Mouse (Mus musculus) spleen, adult 2 months (tissue): ENCODE data around the gene Uri1. TPM values are rescaled to one million over a fixed set of nuclear protein-coding genes. Genes with fewer than 3 reads are reported as not detected.

Experiments used
- DNase-seq, 2 experiments: peaks; one replicate each; pipeline versions ENCODE4 v3.0.0 to v3.0.0-alpha.2; 2012 to 2021; ENCODE audit warnings: low spot score in 2 of 2, low read depth in 1 of 2
- H3K27ac ChIP-seq: fragments of 200-500 bp; 2 replicates; pipeline ENCODE4 v1.5.1; 2012; ENCODE audit warnings: low read length, inconsistent platforms; ENCODE audit not compliant: insufficient read depth
- H3K27me3 ChIP-seq: fragments of 200-500 bp; 2 replicates; pipeline ENCODE4 v1.6.1; 2012; ENCODE audit warnings: mild to moderate bottlenecking, moderate library complexity, low read length, inconsistent platforms; ENCODE audit not compliant: control insufficient read depth, insufficient read depth
- H3K36me3 ChIP-seq: fragments of 200-500 bp; 2 replicates; pipeline ENCODE4 v1.6.1; 2012; ENCODE audit warnings: mild to moderate bottlenecking, low read length, inconsistent platforms; ENCODE audit not compliant: control insufficient read depth, insufficient read depth
- H3K4me1 ChIP-seq: fragments of 200-500 bp; 2 replicates; pipeline ENCODE4 v1.6.1; 2011; ENCODE audit warnings: inconsistent platforms; ENCODE audit not compliant: control insufficient read depth, insufficient read depth, insufficient read length
- H3K4me3 ChIP-seq: fragments of 200-500 bp; 2 replicates; pipeline ENCODE4 v1.5.1; 2011; ENCODE audit warnings: mild to moderate bottlenecking, inconsistent platforms; ENCODE audit not compliant: insufficient read depth, insufficient read length; ENCODE audit errors: extremely low read depth
- CTCF ChIP-seq: fragments of 200-500 bp; IDR thresholded peaks from 2 replicates; pipeline ENCODE4 v1.5.1; 2011; ENCODE audit warnings: mild to moderate bottlenecking, inconsistent platforms; ENCODE audit not compliant: insufficient read depth, insufficient read length, insufficient replicate concordance; ENCODE audit errors: extremely low read depth
- POLR2A ChIP-seq: fragments of 200-500 bp; IDR thresholded peaks from 2 replicates; pipeline ENCODE4 v1.6.1; 2011; ENCODE audit warnings: low read depth, low read length, inconsistent platforms
- WGBS: fragments of 180-500 bp; shearing (Covaris S2); methylation state at CpG from one replicate; pipeline ENCODE4 v1.1.7; 2018; 5-methylcytosine and 5-hydroxymethylcytosine counted together
- polyA plus RNA-seq: library from polyadenylated mRNA; depleted of rRNA; stranded (reverse); fragments of >200 nt; gene quantifications from 2 replicates; pipeline ENCODE4 v1.2.3, GENCODE M21; 2012

Uri1 gene
- polyA plus RNA-seq, 1 experiment: 5.3 TPM

- no peak overlapping the region for H3K27ac ChIP-seq
- peaks cover 2% of the 10 kb centered on the region; the same call in 1 of the 2 replicates for H3K4me1 ChIP-seq
- 88% methylated on average over 9 of the region's 9 CpGs for WGBS
- H3K4me3 ChIP-seq: no peak overlapping the region
- H3K36me3 ChIP-seq: peaks cover 3% of the 10 kb centered on the region; the same call in 1 of the 2 replicates
- TF ChIP-seq POLR2A (no peak), CTCF (no peak)
- H3K27me3 ChIP-seq: no peaks in the 10 kb centered on the region
- DNase-seq: no peak
These were observed 50.8 kb downstream of the Uri1 start for GRCm38 (mm10) chr7:37972571-37972970.

- WGBS: 96% methylated on average over 17 of the region's 17 CpGs
- no peak for DNase-seq
- H3K27ac ChIP-seq: no peak overlapping the region
- H3K4me3 ChIP-seq: no peak overlapping the region
- H3K27me3 ChIP-seq: no peaks in the 10 kb centered on the region
- TF ChIP-seq CTCF: no peak
- TF ChIP-seq POLR2A: no peak
- no peaks in the 10 kb centered on the region for H3K4me1 ChIP-seq
- peaks cover 31% of the 10 kb centered on the region for H3K36me3 ChIP-seq
These were observed 61.0 kb downstream of the Uri1 start for GRCm38 (mm10) chr7:37962326-37962725.

GRCm38 (mm10) chr7:37961247-37961646, 62.1 kb downstream of the Uri1 start:
- peaks cover 36% of the 10 kb centered on the region for H3K36me3 ChIP-seq
- TF ChIP-seq CTCF (no peak), POLR2A (no peak)
- no peaks in the 10 kb centered on the region for H3K4me1 ChIP-seq
- H3K27me3 ChIP-seq: no peaks in the 10 kb centered on the region
- no peak overlapping the region for H3K27ac ChIP-seq
- H3K4me3 ChIP-seq: no peak overlapping the region
- 92% methylated on average over 11 of the region's 11 CpGs for WGBS
- DNase-seq: no peak

- no peak overlapping the region for H3K4me3 ChIP-seq
- TF ChIP-seq POLR2A (no peak), CTCF (no peak)
- no peaks in the 10 kb centered on the region for H3K4me1 ChIP-seq
- peaks cover 10% of the 10 kb centered on the region for H3K36me3 ChIP-seq
- no peak for DNase-seq
- WGBS: 91% methylated on average over 9 of the region's 9 CpGs
- no peak overlapping the region for H3K27ac ChIP-seq
- H3K27me3 ChIP-seq: no peaks in the 10 kb centered on the region
These were observed 71.5 kb downstream of the Uri1 start for GRCm38 (mm10) chr7:37951841-37952240.

- 84% methylated on average over 8 of the region's 8 CpGs for WGBS
- DNase-seq: no peak
These were observed 86.9 kb downstream of the Uri1 start for GRCm38 (mm10) chr7:37936459-37936858.

GRCm38 (mm10) chr7:37935786-37936185, 87.6 kb downstream of the Uri1 start:
- H3K27me3 ChIP-seq: no peaks in the 10 kb centered on the region
- no peak overlapping the region for H3K27ac ChIP-seq
- TF ChIP-seq CTCF: no peak
- TF ChIP-seq POLR2A: no peak
- no peak for DNase-seq
- no peak overlapping the region for H3K4me3 ChIP-seq
- 91% methylated on average over 5 of the region's 5 CpGs for WGBS
- H3K4me1 ChIP-seq: no peaks in the 10 kb centered on the region
- 0 out of 2 replicates have a peak, but pooled peaks cover 3% of the 10 kb centered on the region for H3K36me3 ChIP-seq

More at GRCm38 (mm10) chr7:37936459-37936858, 86.9 kb downstream of the Uri1 start:
- Histone ChIP-seq H3K27ac (no peak overlapping the region), H3K36me3 (peaks cover 3% of the 10 kb centered on the region; the same call in 1 of the 2 replicates), H3K4me3 (no peak overlapping the region), H3K27me3 (no peaks in the 10 kb centered on the region), H3K4me1 (no peaks in the 10 kb centered on the region)
- no peak for TF ChIP-seq CTCF

- WGBS: 60% methylated on average over 5 of the region's 5 CpGs
- H3K4me3 ChIP-seq: no peak overlapping the region
These were observed 88.6 kb downstream of the Uri1 start for GRCm38 (mm10) chr7:37934770-37935182.

More at GRCm38 (mm10) chr7:37934770-37935182, 88.6 kb downstream of the Uri1 start:
- Histone ChIP-seq H3K36me3 (no peaks in the 10 kb centered on the region), H3K4me1 (no peaks in the 10 kb centered on the region), H3K27me3 (no peaks in the 10 kb centered on the region), H3K27ac (no peak overlapping the region)
- no peak for TF ChIP-seq CTCF
- TF ChIP-seq POLR2A: no peak
- no peak for DNase-seq
